Mouse (Mus musculus) layer of hippocampus, postnatal 10 days (tissue): ENCODE results near the gene Mars2. TPM values are rescaled to one million over a fixed set of nuclear protein-coding genes. Genes with fewer than 3 reads are reported as not detected.

Experiments
- DNase-seq, 2 experiments: peaks; one replicate each; pipeline ENCODE4 v3.0.0; 2021; ENCODE audit warnings: low spot score in 2 of 2
- total RNA-seq, 2 experiments: library from RNA; stranded (reverse); gene quantifications; 2 replicates each; pipeline ENCODE4 v1.2.3; 2021

Gene Mars2
- total RNA-seq, 2 experiments from 2014 or later = 12.5 to 13.1 TPM

GRCm38 (mm10) chr1:55221352-55221751 is 15.6 kb upstream of the Mars2 start:
- no peak for DNase-seq

- DNase-seq = peak in 1 of 2 experiments; percentile 2
Measured at GRCm38 (mm10) chr1:55223026-55223425, 14.0 kb upstream of the Mars2 start.

GRCm38 (mm10) chr1:55224111-55224510 is 12.9 kb upstream of the Mars2 start:
- peak; percentile 45 to 64 for DNase-seq

- DNase-seq = peak in 1 of 2 experiments; percentile 20
Measured at GRCm38 (mm10) chr1:55225398-55225797, 11.6 kb upstream of the Mars2 start.

GRCm38 (mm10) chr1:55226011-55226857 is 10.7 kb upstream of the Mars2 start, which contains the start of gene Rftn2:
Gene Rftn2 (minus strand): TSS chr1:55226782.
- DNase-seq = peak in 1 of 2 experiments; percentile 17

- DNase-seq = no peak
Measured at GRCm38 (mm10) chr1:55227376-55227775, 9.6 kb upstream of the Mars2 start.

- no peak for DNase-seq
Measured at GRCm38 (mm10) chr1:55228256-55228884, 8.6 kb upstream of the Mars2 start.

- DNase-seq = no peak
Measured at GRCm38 (mm10) chr1:55234910-55235520, 2.0 kb upstream of the Mars2 start.

GRCm38 (mm10) chr1:55236487-55236886 is 490 bp upstream of the Mars2 start:
- DNase-seq = no peak

- DNase-seq = peak in 1 of 2 experiments; percentile 40
Measured at GRCm38 (mm10) chr1:55237643-55238161, 725 bp downstream of the Mars2 start.

GRCm38 (mm10) chr1:55238496-55238895 is 1.5 kb downstream of the Mars2 start:
- no peak for DNase-seq

GRCm38 (mm10) chr1:55239237-55239636 is 2.3 kb downstream of the Mars2 start:
- DNase-seq = peak in 1 of 2 experiments; percentile 46

- no peak for DNase-seq
Measured at GRCm38 (mm10) chr1:55246374-55246773, 9.4 kb downstream of the Mars2 start.

- DNase-seq = no peak
Measured at GRCm38 (mm10) chr1:55264385-55264784, 27.4 kb downstream of the Mars2 start.

- DNase-seq = no peak
Measured at GRCm38 (mm10) chr1:55265447-55265846, 28.5 kb downstream of the Mars2 start.

GRCm38 (mm10) chr1:55279081-55279480 is 42.1 kb downstream of the Mars2 start:
- no peak for DNase-seq

Other genes with a start within 250 kb of the Mars2 start
- 100 to 1,000 TPM; 168 to 180 TPM for gene Sf3b1, start 209.7 kb upstream of the Mars2 start, total RNA-seq
- gene Coq10b, start 184.4 kb upstream of the Mars2 start, total RNA-seq = 10 to 100 TPM; 19.8 to 22.8 TPM
- 100 to 1,000 TPM; 103 to 106 TPM for gene Hspe1, start 149.0 kb upstream of the Mars2 start, total RNA-seq
- 100 to 1,000 TPM; 214 to 215 TPM for gene Hspd1, start 148.9 kb upstream of the Mars2 start, total RNA-seq
- gene Mob4, start 105.9 kb upstream of the Mars2 start, total RNA-seq = 10 to 100 TPM; 64.7 to 79.4 TPM
- 10 to 100 TPM; 25.3 to 26.5 TPM for gene Rftn2, start 10.4 kb upstream of the Mars2 start, total RNA-seq
- gene Boll, start 126.3 kb downstream of the Mars2 start, total RNA-seq = not detected
- gene Plcl1, start 168.7 kb downstream of the Mars2 start, total RNA-seq = 10 to 100 TPM; 11.7 to 12.3 TPM